Mouse (Mus musculus) left cerebral cortex, postnatal 25 days (tissue): ENCODE results near the gene Sprr2j-ps. TPM values are rescaled to one million over a fixed set of nuclear protein-coding genes. Genes with fewer than 3 reads are reported as not detected.

Experiments
- DNase-seq, 2 experiments: peaks; one replicate each; pipeline ENCODE4 v3.0.0; 2022; ENCODE audit warnings: low spot score in 2 of 2, mixed read lengths in 1 of 2
- intact Hi-C: fragments of 180-260 bp; cut with DNase I; formaldehyde crosslinking; loops from one replicate; pipeline ENCODE4 v1.15.1; 2025
- total RNA-seq, 2 experiments: library from RNA; stranded (reverse); gene quantifications; 2 replicates each; pipeline ENCODE4 v1.2.3; 2021

Gene Sprr2j-ps
- not detected for total RNA-seq

DNA sequence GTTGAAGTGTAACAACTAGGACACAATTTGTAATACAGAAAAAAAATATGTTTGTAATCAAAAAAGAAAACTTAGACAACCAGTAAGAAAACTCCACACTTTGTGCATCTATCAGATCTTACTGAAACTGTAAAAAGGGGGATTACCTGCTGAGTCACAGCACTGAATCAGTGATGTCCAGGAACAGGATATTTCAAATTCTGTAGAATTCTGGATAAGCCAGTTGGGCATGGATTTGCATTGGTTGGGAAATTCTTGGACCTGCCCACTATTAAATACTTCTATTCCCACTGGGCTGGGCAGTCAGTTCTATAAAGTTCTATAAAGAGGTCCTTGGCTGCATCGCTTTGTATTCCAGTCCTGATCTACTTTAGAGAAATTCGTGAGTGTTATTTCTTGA lies at the start of gene Sprr2j-ps:
TSS of gene Sprr2j-ps (plus strand) at position 301 of the 400 bp plus-strand sequence.
- intact Hi-C loops = no loop called here

GRCm38 (mm10) chr3:92373613-92374012 lies 44.3 kb upstream of the Sprr2j-ps start:
- peak in 1 of 2 experiments; percentile 45 for DNase-seq
- intact Hi-C loops = no loop called here

More for the DNA sequence above, at the start of gene Sprr2j-ps:
- no peak for DNase-seq

DNA sequence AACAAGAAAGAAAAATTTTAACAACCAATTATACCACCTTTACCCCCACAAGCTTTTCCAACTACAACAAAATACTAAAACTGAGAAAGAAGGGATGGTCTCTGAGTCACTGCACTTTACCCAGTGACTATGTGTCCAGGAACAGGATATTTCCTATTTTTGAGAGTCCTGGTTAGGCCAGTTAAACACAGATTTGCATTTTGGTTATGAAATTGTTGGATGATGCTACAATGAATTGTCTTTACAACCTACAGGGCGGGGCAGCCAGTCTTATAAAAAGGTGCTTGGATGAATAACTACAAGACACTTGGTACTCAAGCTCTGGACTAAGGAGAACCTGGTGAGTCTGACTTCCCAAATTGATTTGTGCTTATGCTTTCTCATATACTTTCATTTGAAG lies 32.5 kb upstream of the Sprr2j-ps start, which contains the start of gene Sprr2h:
TSS of gene Sprr2h (plus strand) at position 301 of the 400 bp plus-strand sequence.
- intact Hi-C loops = no loop called here
- DNase-seq = no peak

GRCm38 (mm10) chr3:92394301-92394700 lies 23.6 kb upstream of the Sprr2j-ps start:
- DNase-seq = peak in 1 of 2 experiments; percentile 13
- intact Hi-C loops = loop anchor here (2.0 to 10.0 kb wide), 3 partner anchors 116 to 242 kb away; partner anchors contain the start of gene 2210017I01Rik

DNA sequence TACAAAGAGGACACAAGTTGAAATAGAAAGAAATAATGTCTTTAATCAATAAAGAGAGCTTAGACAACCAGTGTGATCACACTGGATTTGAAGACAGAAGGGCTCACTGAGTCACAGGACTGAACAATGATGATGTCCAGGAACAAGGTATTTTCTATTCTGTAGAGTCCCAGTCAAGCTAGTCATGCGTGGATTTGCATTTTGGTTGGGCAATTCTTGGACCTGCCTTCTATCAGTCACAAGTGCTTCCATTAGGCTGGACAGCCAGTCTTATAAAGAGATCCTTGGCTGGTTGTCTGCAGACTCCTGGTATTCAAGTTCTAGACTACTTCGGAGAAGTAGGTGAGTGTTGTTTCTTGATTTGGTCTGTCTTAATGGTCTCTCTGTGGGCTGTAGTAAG lies 10.2 kb upstream of the Sprr2j-ps start, which contains the start of gene Sprr2i:
TSS of gene Sprr2i (plus strand) at position 301 of the 400 bp plus-strand sequence.
- DNase-seq = no peak
- intact Hi-C loops = no loop called here

- intact Hi-C loops = no loop called here
These were observed 11.4 kb downstream of the Sprr2j-ps start, which contains the start of gene Gm9774 for GRCm38 (mm10) chr3:92429323-92429722. Gm9774 (minus strand) TSS chr3:92429423.

GRCm38 (mm10) chr3:92432282-92432681 lies 14.4 kb downstream of the Sprr2j-ps start, which contains the start of gene Sprr2k:
Sprr2k (plus strand) TSS chr3:92432582.
- intact Hi-C loops = no loop called here
- DNase-seq = no peak

More at GRCm38 (mm10) chr3:92429323-92429722, 11.4 kb downstream of the Sprr2j-ps start, which contains the start of gene Gm9774:
- no peak for DNase-seq

DNA sequence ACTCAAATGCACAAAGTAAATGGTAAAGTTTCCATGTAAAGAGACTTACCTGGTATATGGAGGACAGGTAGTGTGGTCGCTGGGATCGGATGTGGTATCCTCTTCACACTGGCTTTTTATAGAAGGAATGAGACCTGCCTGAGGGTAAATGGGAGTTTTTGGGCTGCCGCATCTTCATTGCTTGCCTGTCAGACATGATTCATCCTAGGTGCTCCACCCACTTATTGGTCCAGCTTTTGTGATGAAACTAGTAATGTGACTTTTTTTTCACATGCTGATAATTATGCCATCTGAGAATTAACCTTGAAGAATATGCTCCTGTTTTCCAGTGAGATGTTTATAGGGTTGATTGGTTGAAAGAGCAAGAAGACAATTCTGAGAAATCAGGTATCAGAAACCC lies 20.8 kb downstream of the Sprr2j-ps start, which contains the start of gene Sprr1b:
TSS of gene Sprr1b (minus strand) at position 101 of the 400 bp plus-strand sequence.
- intact Hi-C loops = no loop called here
- no peak for DNase-seq

DNA sequence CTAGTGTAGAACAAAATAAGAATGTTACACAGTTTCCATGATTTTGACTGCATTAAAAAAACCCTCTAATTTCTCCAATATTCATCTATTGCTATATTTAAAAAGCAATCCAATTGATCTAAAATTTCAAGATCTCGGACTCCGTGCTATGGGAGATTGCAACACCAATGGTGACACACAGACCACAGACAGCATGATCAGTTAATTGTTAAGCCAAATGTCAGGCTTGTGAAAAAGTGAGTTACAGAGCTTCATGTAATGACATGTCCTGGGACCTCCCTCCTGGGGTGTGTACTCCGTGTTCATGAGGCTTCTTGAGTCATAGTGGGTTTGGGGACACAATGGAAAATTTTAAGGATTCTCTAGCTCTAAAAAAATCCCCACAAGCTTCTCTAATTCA lies 22.3 kb downstream of the Sprr2j-ps start:
- intact Hi-C loops = no loop called here
- no peak for DNase-seq

GRCm38 (mm10) chr3:92455151-92455550 lies 37.3 kb downstream of the Sprr2j-ps start:
- intact Hi-C loops = no loop called here
- no peak for DNase-seq

- intact Hi-C loops = no loop called here
- no peak for DNase-seq
These were observed 40.7 kb downstream of the Sprr2j-ps start, which contains the start of gene Sprr3 for GRCm38 (mm10) chr3:92458620-92459019. Sprr3 (minus strand) TSS chr3:92458720.

DNA sequence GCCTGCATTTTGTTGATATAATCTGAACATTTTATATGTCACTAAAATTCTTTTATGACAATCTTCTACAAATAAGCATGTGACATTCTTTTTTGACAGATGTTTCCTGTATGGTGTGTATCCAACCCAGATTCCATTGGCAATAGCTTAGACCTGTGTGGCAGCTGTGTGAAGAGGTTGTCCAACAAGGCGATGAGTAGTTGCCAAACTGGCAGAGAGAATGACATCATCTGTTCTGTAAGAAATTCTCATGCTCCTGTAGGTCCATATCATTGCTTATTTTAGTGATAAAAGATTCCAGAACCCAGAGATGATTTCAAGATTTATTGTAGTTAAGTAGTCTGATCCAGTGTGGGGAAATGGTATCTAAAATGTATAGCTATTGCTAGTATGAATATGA lies 48.7 kb downstream of the Sprr2j-ps start:
- intact Hi-C loops = no loop called here
- no peak for DNase-seq

GRCm38 (mm10) chr3:92467424-92467823 lies 49.5 kb downstream of the Sprr2j-ps start:
- intact Hi-C loops = no loop called here
- no peak for DNase-seq

Other genes with a start within 250 kb of the Sprr2j-ps start
- not detected for gene Sprr2a1, start 202.3 kb upstream of the Sprr2j-ps start, total RNA-seq
- not detected for gene Sprr2a2, start 202.2 kb upstream of the Sprr2j-ps start, total RNA-seq
- not detected for gene Sprr2a3, start 132.7 kb upstream of the Sprr2j-ps start, total RNA-seq
- gene Sprr2b, start 101.5 kb upstream of the Sprr2j-ps start, total RNA-seq = not detected
- gene Sprr2d, start 78.9 kb upstream of the Sprr2j-ps start, total RNA-seq = not detected
- gene Sprr2e, start 65.9 kb upstream of the Sprr2j-ps start, total RNA-seq = not detected
- gene Sprr2f, start 52.9 kb upstream of the Sprr2j-ps start, total RNA-seq = not detected
- gene Sprr2h, start 32.4 kb upstream of the Sprr2j-ps start, total RNA-seq = not detected
- gene Sprr2i, start 10.1 kb upstream of the Sprr2j-ps start, total RNA-seq = not detected
- 1 to 10 TPM; 3.5 to 3.9 TPM for gene Gm9774, start 11.3 kb downstream of the Sprr2j-ps start, total RNA-seq
- not detected for gene Sprr2k, start 14.5 kb downstream of the Sprr2j-ps start, total RNA-seq
- gene Sprr1b, start 20.7 kb downstream of the Sprr2j-ps start, total RNA-seq = not detected
- gene Sprr3, start 40.6 kb downstream of the Sprr2j-ps start, total RNA-seq = not detected
- not detected for gene Sprr1a, start 67.8 kb downstream of the Sprr2j-ps start, total RNA-seq
- gene Sprr4, start 82.4 kb downstream of the Sprr2j-ps start, total RNA-seq = not detected
- not detected for gene 2310046K23Rik, start 116.4 kb downstream of the Sprr2j-ps start, total RNA-seq
- not detected for gene Ivl, start 155.7 kb downstream of the Sprr2j-ps start, total RNA-seq
- gene Smcp, start 170.9 kb downstream of the Sprr2j-ps start, total RNA-seq = not detected
- not detected for gene 2210017I01Rik, start 189.4 kb downstream of the Sprr2j-ps start, total RNA-seq
- not detected for gene Lce6a, start 203.6 kb downstream of the Sprr2j-ps start, total RNA-seq
- gene Lce1a1, start 230.2 kb downstream of the Sprr2j-ps start, total RNA-seq = not detected
- gene Lce1b, start 238.8 kb downstream of the Sprr2j-ps start, total RNA-seq = not detected